Mouse (Mus musculus): ENCODE results near the gene Unc45a. TPM values are rescaled to one million over a fixed set of nuclear protein-coding genes. Genes with fewer than 3 reads are reported as not detected.
A peak's percentile ranks its signal among the peaks of the same experiment; 100 is the strongest.

The Unc45a gene
- polyA plus RNA-seq, 1 experiment from 2014 or later, result 32.3 TPM

DNA sequence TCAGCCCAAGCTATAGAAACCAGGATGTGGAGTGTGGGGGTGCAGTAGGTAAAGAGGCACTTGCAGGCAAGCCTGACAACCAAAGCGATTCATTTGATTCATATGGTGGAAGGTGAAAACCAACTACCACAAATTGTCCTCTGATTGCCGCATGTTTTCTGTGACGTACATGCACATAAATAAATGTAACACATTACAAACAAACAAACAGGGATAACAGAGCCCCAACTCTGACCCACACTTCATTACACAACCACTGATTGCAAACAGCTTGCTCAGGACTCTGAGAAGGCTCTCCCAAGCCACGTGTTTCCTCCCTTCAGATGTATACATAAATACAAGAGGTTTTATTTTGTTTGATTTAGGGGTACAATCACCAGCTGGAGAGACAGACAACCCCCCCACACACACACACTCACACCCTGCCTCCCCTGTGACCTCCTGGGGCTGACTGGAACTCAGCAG lies 29.2 kb upstream of the Unc45a start:
- peak; percentile 1; the same call in 1 of the 2 replicates for ATAC-seq (ENCODE audit: low read depth)
- Histone ChIP-seq H3K9ac (replicated peaks; ENCODE audit: low read depth, low read length) (peak overlapping the region; percentile 90), H3K4me3 (ENCODE audit: low read depth, low read length) (peak overlapping the region; percentile 83), H3K27me3 (ENCODE audit: control insufficient read depth, insufficient read depth, low read length) (no peaks in the 10 kb centered on the region), H3K4me2 (ENCODE audit: low read depth, low read length) (peak overlapping the region; percentile 70), H3K36me3 (ENCODE audit: control insufficient read depth, insufficient read depth, low read length) (peaks cover 22% of the 10 kb centered on the region), H3K4me1 (ENCODE audit: control insufficient read depth, insufficient read depth, low read length) (peaks cover 15% of the 10 kb centered on the region), H3K27ac (ENCODE audit: low read depth, low read length) (peak overlapping the region; percentile 83; the same call in 1 of the 2 replicates), H3K9me3 (ENCODE audit: control insufficient read depth, low read length) (no peaks in the 10 kb centered on the region)
- 38% methylated on average over 4 of the region's 4 CpGs for WGBS

DNA sequence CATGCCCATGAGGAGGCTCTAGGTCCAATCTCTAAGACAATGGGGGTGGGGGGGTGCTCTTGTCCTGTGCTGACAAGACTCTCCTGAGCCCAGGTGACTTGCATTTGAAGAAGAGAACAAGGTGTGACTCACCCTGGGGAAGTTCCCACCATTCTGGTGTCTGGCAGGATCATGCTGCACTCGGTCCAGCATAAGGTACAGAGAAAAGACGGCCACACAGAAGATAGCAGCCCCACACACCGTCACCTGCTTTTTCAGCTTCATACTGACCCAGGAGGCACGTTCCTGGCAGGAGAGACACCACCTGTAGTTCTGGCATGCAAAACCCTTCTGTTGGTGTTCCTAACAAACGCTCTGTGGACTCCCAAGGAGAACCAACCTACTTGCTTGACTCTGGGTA lies 28.7 kb upstream of the Unc45a start:
- H3K9me3 ChIP-seq (ENCODE audit: control insufficient read depth, low read length), result no peaks in the 10 kb centered on the region
- peaks cover 22% of the 10 kb centered on the region for H3K36me3 ChIP-seq (ENCODE audit: control insufficient read depth, insufficient read depth, low read length)
- peak overlapping the region; percentile 13; the same call in 1 of the 2 replicates for H3K9ac ChIP-seq (replicated peaks; ENCODE audit: low read depth, low read length)
- H3K27me3 ChIP-seq (ENCODE audit: control insufficient read depth, insufficient read depth, low read length), result no peaks in the 10 kb centered on the region
- no peak for ATAC-seq (ENCODE audit: low read depth)
- WGBS, result 73% methylated on average over 5 of the region's 5 CpGs
- H3K27ac ChIP-seq (ENCODE audit: low read depth, low read length), result no peak overlapping the region
- H3K4me2 ChIP-seq (ENCODE audit: low read depth, low read length), result peak overlapping the region; percentile 70
- H3K4me1 ChIP-seq (ENCODE audit: control insufficient read depth, insufficient read depth, low read length), result peaks cover 15% of the 10 kb centered on the region
- peak overlapping the region; percentile 83; the same call in 1 of the 2 replicates for H3K4me3 ChIP-seq (ENCODE audit: low read depth, low read length)

DNA sequence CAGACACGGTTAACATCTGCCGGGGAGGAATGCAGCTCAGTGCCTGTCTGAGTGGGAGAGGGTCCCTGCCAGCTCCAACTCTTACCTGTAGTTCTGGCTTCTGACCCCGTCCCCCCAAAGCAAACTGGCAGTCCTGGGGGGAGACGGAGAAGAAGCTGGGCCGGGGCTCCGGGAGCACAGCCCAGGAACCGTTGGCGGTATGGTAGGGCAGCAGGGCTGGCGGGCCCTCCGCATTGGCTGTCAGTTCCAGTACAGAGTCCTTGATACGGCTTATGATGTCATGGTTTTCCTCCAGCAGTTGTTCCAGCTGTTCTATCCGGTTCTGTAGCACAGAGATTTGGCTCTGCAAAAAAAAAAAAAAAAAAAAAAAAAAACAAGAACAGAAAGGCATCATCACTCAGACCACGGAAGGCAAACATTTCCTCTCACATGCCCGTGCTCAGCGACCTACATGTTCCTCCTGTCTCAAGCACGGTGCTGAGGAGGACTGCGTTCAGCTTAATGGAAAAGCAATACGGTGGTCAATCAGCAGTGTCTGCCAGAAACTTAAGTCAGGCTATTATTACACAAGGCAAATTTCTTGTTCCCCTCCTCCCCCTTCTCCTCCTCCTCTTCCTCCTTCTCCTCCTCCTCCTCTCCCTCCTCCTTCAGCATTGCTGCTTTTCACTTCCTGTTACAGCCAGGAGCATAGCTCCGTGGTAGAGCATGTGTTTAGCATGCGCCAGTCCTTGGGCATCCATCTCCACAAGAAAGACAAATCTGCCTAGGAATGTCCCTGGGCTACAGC lies 28.0 kb upstream of the Unc45a start:
- no peak for ATAC-seq (ENCODE audit: low read depth)
- H3K4me1 ChIP-seq (ENCODE audit: control insufficient read depth, insufficient read depth, low read length), result peaks cover 15% of the 10 kb centered on the region
- H3K9ac ChIP-seq (replicated peaks; ENCODE audit: low read depth, low read length), result peak overlapping the region; percentile 13; the same call in 1 of the 2 replicates
- H3K4me3 ChIP-seq (ENCODE audit: low read depth, low read length), result no peak overlapping the region
- no peaks in the 10 kb centered on the region for H3K9me3 ChIP-seq (ENCODE audit: control insufficient read depth, low read length)
- WGBS, result 86% methylated on average over 20 of the region's 20 CpGs
- peaks cover 26% of the 10 kb centered on the region for H3K36me3 ChIP-seq (ENCODE audit: control insufficient read depth, insufficient read depth, low read length)
- no peak overlapping the region for H3K27ac ChIP-seq (ENCODE audit: low read depth, low read length)
- peak overlapping the region; percentile 70; the same call in 1 of the 2 replicates for H3K4me2 ChIP-seq (ENCODE audit: low read depth, low read length)
- no peaks in the 10 kb centered on the region for H3K27me3 ChIP-seq (ENCODE audit: control insufficient read depth, insufficient read depth, low read length)

GRCm38 (mm10) chr7:80368009-80368408 lies 27.2 kb upstream of the Unc45a start:
- ATAC-seq (ENCODE audit: low read depth), result no peak
- H3K9ac ChIP-seq (replicated peaks; ENCODE audit: low read depth, low read length), result no peak overlapping the region
- WGBS, result 93% methylated on average over 9 of the region's 9 CpGs
- H3K4me1 ChIP-seq (ENCODE audit: control insufficient read depth, insufficient read depth, low read length), result peaks cover 15% of the 10 kb centered on the region
- H3K9me3 ChIP-seq (ENCODE audit: control insufficient read depth, low read length), result no peaks in the 10 kb centered on the region
- no peaks in the 10 kb centered on the region for H3K27me3 ChIP-seq (ENCODE audit: control insufficient read depth, insufficient read depth, low read length)
- peaks cover 34% of the 10 kb centered on the region for H3K36me3 ChIP-seq (ENCODE audit: control insufficient read depth, insufficient read depth, low read length)
- H3K27ac ChIP-seq (ENCODE audit: low read depth, low read length), result no peak overlapping the region
- H3K4me2 ChIP-seq (ENCODE audit: low read depth, low read length), result no peak overlapping the region
- no peak overlapping the region for H3K4me3 ChIP-seq (ENCODE audit: low read depth, low read length)

DNA sequence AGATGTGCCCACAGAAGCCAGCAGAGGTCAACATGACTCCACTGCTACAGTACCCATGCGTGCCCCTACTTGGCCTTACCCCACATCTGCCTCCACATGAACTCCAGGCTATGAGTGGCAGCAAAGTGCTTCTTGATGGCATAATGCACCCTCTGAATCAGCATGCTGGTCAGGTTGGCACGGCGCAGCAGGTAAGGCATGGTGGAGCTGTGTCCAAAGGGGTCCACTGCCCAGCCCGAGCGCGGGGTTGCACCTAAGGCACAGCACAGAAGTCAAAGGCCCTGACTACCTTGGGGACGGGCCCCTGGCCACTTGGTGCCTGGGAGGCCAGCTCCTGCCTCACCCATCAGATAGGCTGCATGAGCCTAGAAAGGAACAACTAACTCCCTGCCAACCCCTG lies 26.4 kb upstream of the Unc45a start:
- 97% methylated on average over 7 of the region's 7 CpGs for WGBS
- Histone ChIP-seq H3K36me3 (ENCODE audit: control insufficient read depth, insufficient read depth, low read length) (peaks cover 42% of the 10 kb centered on the region), H3K9me3 (ENCODE audit: control insufficient read depth, low read length) (no peaks in the 10 kb centered on the region), H3K9ac (replicated peaks; ENCODE audit: low read depth, low read length) (no peak overlapping the region), H3K4me2 (ENCODE audit: low read depth, low read length) (no peak overlapping the region), H3K4me3 (ENCODE audit: low read depth, low read length) (no peak overlapping the region), H3K27me3 (ENCODE audit: control insufficient read depth, insufficient read depth, low read length) (no peaks in the 10 kb centered on the region), H3K4me1 (ENCODE audit: control insufficient read depth, insufficient read depth, low read length) (peaks cover 15% of the 10 kb centered on the region), H3K27ac (ENCODE audit: low read depth, low read length) (no peak overlapping the region)
- ATAC-seq (ENCODE audit: low read depth), result no peak

GRCm38 (mm10) chr7:80365759-80366158 lies 25.0 kb upstream of the Unc45a start:
- Histone ChIP-seq H3K4me2 (ENCODE audit: low read depth, low read length) (no peak overlapping the region), H3K4me3 (ENCODE audit: low read depth, low read length) (no peak overlapping the region), H3K27ac (ENCODE audit: low read depth, low read length) (no peak overlapping the region), H3K9me3 (ENCODE audit: control insufficient read depth, low read length) (no peaks in the 10 kb centered on the region), H3K4me1 (ENCODE audit: control insufficient read depth, insufficient read depth, low read length) (peaks cover 15% of the 10 kb centered on the region), H3K9ac (replicated peaks; ENCODE audit: low read depth, low read length) (no peak overlapping the region), H3K27me3 (ENCODE audit: control insufficient read depth, insufficient read depth, low read length) (no peaks in the 10 kb centered on the region), H3K36me3 (ENCODE audit: control insufficient read depth, insufficient read depth, low read length) (peaks cover 56% of the 10 kb centered on the region)
- 80% methylated on average over 2 of the region's 2 CpGs for WGBS
- ATAC-seq (ENCODE audit: low read depth), result no peak

DNA sequence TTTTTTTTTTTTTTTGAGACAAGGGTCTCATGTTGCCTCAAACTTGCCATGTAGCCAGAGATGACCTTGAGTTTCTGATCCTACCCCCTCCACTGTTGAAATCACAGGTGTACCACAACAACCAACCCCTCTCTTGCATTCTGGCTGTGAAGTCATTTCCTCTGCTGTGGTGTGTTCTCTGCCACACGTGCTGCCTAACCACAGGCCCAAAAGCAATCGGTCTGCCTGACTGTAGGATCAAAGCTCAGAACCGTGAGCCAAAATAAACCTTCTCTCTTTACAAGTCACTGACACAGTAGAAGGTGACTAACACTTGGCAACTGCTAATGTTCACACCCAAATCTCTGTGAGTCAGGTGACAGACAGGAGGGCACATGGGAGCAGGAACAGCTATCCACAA lies 19.6 kb upstream of the Unc45a start:
- 80% methylated on average over 3 of the region's 3 CpGs for WGBS

GRCm38 (mm10) chr7:80358039-80358438 lies 17.2 kb upstream of the Unc45a start:
- Histone ChIP-seq H3K9me3 (ENCODE audit: control insufficient read depth, low read length) (no peaks in the 10 kb centered on the region), H3K27me3 (ENCODE audit: control insufficient read depth, insufficient read depth, low read length) (no peaks in the 10 kb centered on the region), H3K27ac (ENCODE audit: low read depth, low read length) (no peak overlapping the region), H3K9ac (replicated peaks; ENCODE audit: low read depth, low read length) (no peak overlapping the region; the same call in 1 of the 2 replicates), H3K4me1 (ENCODE audit: control insufficient read depth, insufficient read depth, low read length) (no peaks in the 10 kb centered on the region), H3K4me2 (ENCODE audit: low read depth, low read length) (no peak overlapping the region), H3K36me3 (ENCODE audit: control insufficient read depth, insufficient read depth, low read length) (peaks cover 77% of the 10 kb centered on the region), H3K4me3 (ENCODE audit: low read depth, low read length) (no peak overlapping the region)
- ATAC-seq (ENCODE audit: low read depth), result no peak
- 57% methylated on average over 4 of the region's 4 CpGs for WGBS

More for the DNA sequence above, 19.6 kb upstream of the Unc45a start:
- no peak for ATAC-seq (ENCODE audit: low read depth)
- Histone ChIP-seq H3K9ac (replicated peaks; ENCODE audit: low read depth, low read length) (no peak overlapping the region), H3K27ac (ENCODE audit: low read depth, low read length) (no peak overlapping the region), H3K4me1 (ENCODE audit: control insufficient read depth, insufficient read depth, low read length) (no peaks in the 10 kb centered on the region), H3K36me3 (ENCODE audit: control insufficient read depth, insufficient read depth, low read length) (peaks cover 78% of the 10 kb centered on the region), H3K4me3 (ENCODE audit: low read depth, low read length) (no peak overlapping the region), H3K9me3 (ENCODE audit: control insufficient read depth, low read length) (no peaks in the 10 kb centered on the region), H3K4me2 (ENCODE audit: low read depth, low read length) (no peak overlapping the region), H3K27me3 (ENCODE audit: control insufficient read depth, insufficient read depth, low read length) (no peaks in the 10 kb centered on the region)

DNA sequence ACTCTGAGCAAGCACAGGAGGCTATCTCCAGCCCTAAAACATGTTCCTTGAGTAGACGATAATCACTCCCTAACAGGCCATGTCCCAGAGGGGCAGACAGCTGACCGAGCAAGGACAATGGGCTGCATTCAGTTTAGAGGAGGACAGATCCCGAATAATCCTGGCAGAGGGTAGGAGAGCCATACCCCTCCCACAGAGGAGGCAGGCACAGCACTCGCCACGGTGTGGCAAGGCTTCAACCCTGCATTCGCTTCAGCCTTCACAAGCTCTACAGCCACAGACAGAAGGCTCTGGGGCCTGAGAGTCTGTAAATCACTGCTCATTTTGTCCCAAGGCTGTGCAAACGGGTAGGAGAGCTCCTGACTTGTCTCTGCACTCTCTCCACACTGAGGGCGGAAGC lies 16.4 kb upstream of the Unc45a start:
- H3K9ac ChIP-seq (replicated peaks; ENCODE audit: low read depth, low read length), result no peak overlapping the region
- WGBS, result 20% methylated on average over 8 of the region's 8 CpGs
- ATAC-seq (ENCODE audit: low read depth), result peak; percentile 55; the same call in 1 of the 2 replicates
- H3K27me3 ChIP-seq (ENCODE audit: control insufficient read depth, insufficient read depth, low read length), result no peaks in the 10 kb centered on the region
- no peak overlapping the region for H3K4me3 ChIP-seq (ENCODE audit: low read depth, low read length)
- no peak overlapping the region for H3K4me2 ChIP-seq (ENCODE audit: low read depth, low read length)
- no peaks in the 10 kb centered on the region for H3K9me3 ChIP-seq (ENCODE audit: control insufficient read depth, low read length)
- H3K36me3 ChIP-seq (ENCODE audit: control insufficient read depth, insufficient read depth, low read length), result peaks cover 77% of the 10 kb centered on the region
- H3K27ac ChIP-seq (ENCODE audit: low read depth, low read length), result no peak overlapping the region
- H3K4me1 ChIP-seq (ENCODE audit: control insufficient read depth, insufficient read depth, low read length), result no peaks in the 10 kb centered on the region

Measured in neural tube, embryonic 14.5 days (tissue).